Mouse (Mus musculus) liver, postnatal 0 days (tissue): Measurements from ENCODE around the gene Tnf. TPM values are rescaled to one million over a fixed set of nuclear protein-coding genes. Genes with fewer than 3 reads are reported as not detected.
A peak's percentile ranks its signal among the peaks of the same experiment; 100 is the strongest.
"Not testable (repeated sequence)": the region's sequence is repeated elsewhere in the genome, so short reads cannot be mapped to it uniquely, and the experiment has no call there.

ENCODE experiments used
- ATAC-seq: fragments of 200-750 bp; cut with Nextera tagmentation; 2 replicates; pipeline ENCODE4 v1.8.0; 2017; ENCODE audit warnings: mild to moderate bottlenecking, moderate library complexity
- DNase-seq: peaks from one replicate; pipeline ENCODE4 v3.0.0-alpha.2; 2016
- H3K27ac ChIP-seq: fragments of 300-500 bp; sonication (generic); 2 replicates; pipeline ENCODE4 v1.5.1; 2014; ENCODE audit warnings: antibody characterized with exemption, moderate library complexity, mild to moderate bottlenecking, low read depth
- H3K27me3 ChIP-seq: fragments of 300-500 bp; sonication (generic); 2 replicates; pipeline ENCODE4 v1.6.1; 2014; ENCODE audit warnings: low read length, control low read depth, mixed read lengths; ENCODE audit not compliant: insufficient read depth
- H3K36me3 ChIP-seq: fragments of 300-500 bp; sonication (generic); replicated peaks from 2 replicates; pipeline ENCODE4 v1.6.1; 2014; ENCODE audit warnings: mild to moderate bottlenecking, control low read depth, low read length, moderate library complexity, mixed read lengths; ENCODE audit not compliant: insufficient read depth
- H3K4me1 ChIP-seq: fragments of 300-500 bp; sonication (generic); 2 replicates; pipeline ENCODE4 v1.6.1; 2014; ENCODE audit warnings: antibody characterized with exemption, mild to moderate bottlenecking, control low read depth; ENCODE audit not compliant: insufficient read depth
- H3K4me2 ChIP-seq: fragments of 300-500 bp; sonication (generic); 2 replicates; pipeline ENCODE4 v1.6.1; 2014; ENCODE audit warnings: low read depth, mild to moderate bottlenecking, low read length, moderate library complexity, mixed read lengths
- H3K4me3 ChIP-seq: fragments of 300-500 bp; sonication (generic); 2 replicates; pipeline ENCODE4 v1.5.1; 2014; ENCODE audit warnings: low read depth, low read length
- H3K9ac ChIP-seq: fragments of 300-500 bp; sonication (generic); replicated peaks from 2 replicates; pipeline ENCODE4 v1.6.1; 2014; ENCODE audit warnings: mild to moderate bottlenecking, moderate library complexity
- H3K9me3 ChIP-seq: fragments of 300-500 bp; sonication (generic); 2 replicates; pipeline ENCODE4 v1.6.1; 2016; ENCODE audit warnings: mild to moderate bottlenecking, control low read depth, low read length, mixed read lengths
- CTCF ChIP-seq: sonication (generic); IDR thresholded peaks from 2 replicates; pipeline ENCODE4 v1.5.1; 2016; ENCODE audit warnings: antibody characterized with exemption, low read depth
- EP300 ChIP-seq: IDR thresholded peaks from 2 replicates; pipeline ENCODE4 v1.6.1; 2016; ENCODE audit warnings: antibody characterized with exemption, low read depth, mild to moderate bottlenecking
- WGBS: fragments of 180-500 bp; shearing (Covaris S2); extraction: QIAGEN DNeasy Blood & Tissue Kit; methylation state at CpG from one replicate; pipeline ENCODE4 v1.1.7; 2014; ENCODE audit not compliant: insufficient replicate concordance; 5-methylcytosine and 5-hydroxymethylcytosine counted together
- polyA plus RNA-seq: library from polyadenylated mRNA; unstranded; fragments of >200 nt; fragmentation: Nextera tagmentation; extraction: Ambion mirVana; gene quantifications from 2 replicates; pipeline ENCODE4 v1.2.1, GENCODE M21; 2015

Tnf gene
- polyA plus RNA-seq, 1 experiment from 2014 or later: 0.59 TPM

DNA sequence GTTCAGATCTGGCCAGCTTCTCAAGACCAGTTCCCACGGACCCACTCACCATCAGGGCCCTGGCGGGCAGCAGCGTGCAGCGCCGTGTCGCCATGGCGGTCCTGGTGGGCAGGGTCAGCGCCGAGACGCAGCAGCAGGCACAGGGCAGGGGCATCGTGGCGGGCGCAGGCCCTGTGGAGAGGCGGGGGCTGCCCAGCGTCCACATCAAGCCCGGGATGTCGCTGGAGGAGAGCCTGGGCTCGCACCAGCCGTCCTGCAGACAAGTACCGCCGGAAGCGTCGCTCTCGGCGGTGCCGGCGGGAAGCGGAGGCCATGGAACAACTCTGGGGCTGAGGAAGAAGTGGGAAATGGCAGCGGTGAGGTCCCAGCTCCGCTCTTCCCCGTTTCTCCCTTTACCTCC lies 33.1 kb upstream of the Tnf start:
- H3K27me3 ChIP-seq: no peaks in the 10 kb centered on the region
- peaks cover 32% of the 10 kb centered on the region for H3K4me1 ChIP-seq
- peak overlapping the region; percentile 87 for H3K9ac ChIP-seq
- H3K9me3 ChIP-seq: no peaks in the 10 kb centered on the region
- no peak for TF ChIP-seq EP300
- 0 out of 2 replicates have a peak, but pooled peaks have one; percentile 13 for TF ChIP-seq CTCF
- 8% methylated on average over 30 of the region's 31 CpGs for WGBS
- ATAC-seq: peak; percentile 2; the same call in 1 of the 2 replicates
- H3K36me3 ChIP-seq: peaks cover 11% of the 10 kb centered on the region
- peak overlapping the region; percentile 73 for H3K4me2 ChIP-seq
- H3K4me3 ChIP-seq: peak overlapping the region; percentile 74
- H3K27ac ChIP-seq: peak overlapping the region; percentile 91
- peak; percentile 66 for DNase-seq

DNA sequence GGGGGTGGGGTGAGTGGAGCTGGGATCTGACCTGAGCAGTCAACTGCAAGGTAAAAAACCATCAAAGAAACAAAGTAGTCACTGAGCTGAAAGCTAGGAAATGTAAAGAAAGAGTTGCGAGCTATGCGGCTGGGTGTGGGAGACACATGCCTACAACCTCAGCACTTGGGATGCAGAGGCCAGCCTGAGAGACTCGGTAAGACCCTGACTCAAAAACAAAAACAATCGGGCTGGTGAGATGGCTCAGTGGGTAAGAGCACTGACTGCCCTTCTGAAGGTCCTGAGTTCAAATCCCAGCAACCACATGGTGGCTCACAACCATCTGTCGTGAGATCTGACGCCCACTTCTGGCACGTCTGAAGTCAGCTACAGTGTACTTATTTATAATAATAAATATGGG lies 32.3 kb upstream of the Tnf start:
- H3K4me3 ChIP-seq: peak overlapping the region; percentile 74
- peaks cover 19% of the 10 kb centered on the region for H3K36me3 ChIP-seq
- peak overlapping the region; percentile 87; the same call in 1 of the 2 replicates for H3K9ac ChIP-seq
- not testable (repeated sequence) for DNase-seq, ATAC-seq, H3K9me3 ChIP-seq, H3K27me3 ChIP-seq
- H3K4me1 ChIP-seq: peaks cover 32% of the 10 kb centered on the region
- 67% methylated on average over 7 of the region's 7 CpGs for WGBS
- peak overlapping the region; percentile 73 for H3K4me2 ChIP-seq
- peak overlapping the region; percentile 91 for H3K27ac ChIP-seq

DNA sequence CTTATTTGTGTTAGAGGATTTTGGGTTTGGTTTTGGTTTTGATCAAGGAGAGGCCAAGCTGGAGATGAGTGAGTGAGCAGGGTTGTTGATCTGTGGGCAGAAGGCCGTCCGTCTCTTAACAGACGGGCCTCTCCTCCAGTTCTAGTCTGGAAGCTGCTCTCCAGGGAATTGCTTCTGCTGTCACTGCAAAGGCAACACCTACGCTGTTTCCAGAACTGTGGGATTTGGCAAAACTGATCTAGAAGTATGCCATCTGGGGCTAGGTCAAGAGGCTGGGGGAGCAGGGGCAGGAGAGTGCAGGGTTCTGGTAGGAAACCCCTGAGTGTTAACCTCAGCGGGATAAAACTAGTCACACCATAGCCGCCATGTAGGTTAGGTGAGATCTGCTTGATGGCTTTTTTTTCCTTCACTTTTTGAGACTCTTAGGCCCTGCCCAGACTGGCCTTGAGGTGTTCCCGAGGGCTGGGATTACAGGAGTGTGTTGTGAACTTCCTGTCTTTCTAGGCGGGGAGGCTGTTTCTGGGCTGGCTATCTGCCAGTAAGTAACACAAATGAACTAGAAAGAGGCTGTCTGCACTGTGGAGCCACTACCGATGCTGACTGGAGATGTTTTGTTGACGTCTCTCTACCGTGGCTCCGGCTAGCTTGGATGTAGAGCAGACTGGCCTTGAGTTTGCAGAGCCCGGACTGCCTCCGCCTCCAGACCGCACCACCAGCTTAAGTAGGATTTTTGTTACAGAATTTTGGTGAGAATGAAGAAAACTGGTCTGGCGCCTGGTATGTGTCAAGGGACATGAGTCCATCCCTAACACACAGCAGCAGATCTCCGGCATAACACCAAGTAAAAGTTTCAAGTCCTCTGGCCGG lies 31.5 kb upstream of the Tnf start, which contains the start of gene Atp6v1g2:
Gene Atp6v1g2 (plus strand): TSS at position 547 of the 867 bp plus-strand sequence.
- Histone ChIP-seq H3K9me3 (no peaks in the 10 kb centered on the region), H3K4me2 (peak within 1 kb of the TSS; percentile 73), H3K9ac (peak within 1 kb of the TSS; percentile 87), H3K4me3 (peak within 1 kb of the TSS; percentile 74), H3K27ac (peak within 1 kb of the TSS; percentile 91), H3K36me3 (peaks cover 26% of the 10 kb centered on the region), H3K27me3 (no peaks in the 10 kb centered on the region), H3K4me1 (peaks cover 32% of the 10 kb centered on the region)
- DNase-seq: no peak
- WGBS: 60% methylated on average over 18 of the region's 18 CpGs
- ATAC-seq: no peak
- no peak for TF ChIP-seq EP300
- TF ChIP-seq CTCF: no peak

DNA sequence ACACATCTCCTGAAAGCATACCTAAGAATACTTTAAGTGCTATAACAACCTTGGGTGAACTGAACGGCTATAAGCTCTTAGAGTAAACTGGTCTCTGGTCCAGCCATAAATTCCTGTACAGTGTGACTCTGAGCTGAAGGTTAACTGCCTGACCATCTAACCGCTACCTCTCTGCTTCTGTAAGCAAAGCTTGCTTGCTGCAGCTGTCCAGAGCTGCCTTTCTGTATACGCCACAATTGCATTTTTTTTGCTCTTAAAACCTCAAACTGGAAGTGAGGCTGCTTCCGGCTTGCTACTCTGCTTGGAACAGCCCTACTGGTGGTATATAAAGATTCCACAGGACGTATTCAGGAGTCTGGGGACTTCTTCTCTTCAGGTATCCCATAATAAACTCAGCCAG lies 30.9 kb upstream of the Tnf start:
- peaks cover 32% of the 10 kb centered on the region for H3K36me3 ChIP-seq
- H3K9me3 ChIP-seq: no peaks in the 10 kb centered on the region
- 0 out of 2 replicates have a peak overlapping the region, but pooled peaks have one; percentile 6 for H3K9ac ChIP-seq
- 60% methylated on average over 5 of the region's 5 CpGs for WGBS
- no peaks in the 10 kb centered on the region for H3K27me3 ChIP-seq
- H3K27ac ChIP-seq: peak overlapping the region; percentile 91
- peak overlapping the region; percentile 73 for H3K4me2 ChIP-seq
- peaks cover 32% of the 10 kb centered on the region for H3K4me1 ChIP-seq
- no peak for DNase-seq
- ATAC-seq: no peak
- peak overlapping the region; percentile 31; the same call in 1 of the 2 replicates for H3K4me3 ChIP-seq
- no peak for TF ChIP-seq CTCF
- TF ChIP-seq EP300: no peak

DNA sequence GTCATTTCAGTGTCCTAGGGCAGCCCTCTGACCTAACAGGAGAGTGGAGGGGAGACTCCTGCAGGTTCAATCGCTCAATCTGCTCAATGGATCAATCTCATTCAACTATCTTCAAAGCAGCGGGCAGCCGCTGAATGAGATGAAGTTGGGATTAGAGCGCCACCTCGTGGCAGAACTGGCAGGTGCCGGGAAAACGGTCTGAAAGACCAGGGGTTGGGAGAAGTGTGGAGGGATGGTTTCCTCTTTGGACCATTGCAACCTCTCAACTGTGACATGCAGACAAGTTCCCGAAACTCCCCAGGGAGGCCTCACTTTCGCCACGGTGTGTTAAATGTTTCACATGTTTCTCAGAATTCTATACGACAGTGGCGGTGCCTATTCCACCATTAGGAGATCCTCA lies 30.2 kb upstream of the Tnf start:
- H3K27ac ChIP-seq: peak overlapping the region; percentile 91
- 4% methylated on average over 12 of the region's 12 CpGs for WGBS
- H3K4me3 ChIP-seq: peak overlapping the region; percentile 31; the same call in 1 of the 2 replicates
- no peak for TF ChIP-seq EP300
- peak; percentile 97 for TF ChIP-seq CTCF
- peaks cover 38% of the 10 kb centered on the region for H3K36me3 ChIP-seq
- 0 out of 2 replicates have a peak overlapping the region, but pooled peaks have one; percentile 6 for H3K9ac ChIP-seq
- H3K27me3 ChIP-seq: no peaks in the 10 kb centered on the region
- H3K4me2 ChIP-seq: peak overlapping the region; percentile 73
- H3K4me1 ChIP-seq: peaks cover 32% of the 10 kb centered on the region
- peak; percentile 88 for DNase-seq
- H3K9me3 ChIP-seq: no peaks in the 10 kb centered on the region
- ATAC-seq: no peak

DNA sequence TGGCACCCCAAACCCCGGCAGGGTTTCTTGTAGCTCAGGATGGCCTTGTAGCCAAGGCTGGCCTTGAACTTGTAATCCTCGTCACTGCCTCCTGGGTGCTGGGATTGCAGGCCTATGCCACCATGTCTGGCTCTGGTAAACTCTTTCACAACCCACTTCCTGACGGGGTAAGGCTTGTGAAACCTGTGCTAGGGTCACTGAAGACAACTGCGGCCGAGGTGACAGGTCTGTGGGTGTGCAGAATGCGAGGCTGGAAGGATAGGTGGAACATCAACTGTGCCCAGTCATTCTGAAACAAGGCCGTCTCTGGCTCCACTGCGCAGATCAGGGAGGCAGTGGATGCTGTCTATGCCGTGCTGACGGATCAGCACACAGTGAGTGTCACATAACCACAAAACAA lies 29.2 kb upstream of the Tnf start:
- no peak overlapping the region for H3K4me3 ChIP-seq
- H3K27me3 ChIP-seq: no peaks in the 10 kb centered on the region
- no peaks in the 10 kb centered on the region for H3K9me3 ChIP-seq
- no peak overlapping the region; the same call in 1 of the 2 replicates for H3K9ac ChIP-seq
- H3K36me3 ChIP-seq: peaks cover 40% of the 10 kb centered on the region
- ATAC-seq (no peak), DNase-seq (no peak)
- H3K4me2 ChIP-seq: peak overlapping the region; percentile 19; the same call in 1 of the 2 replicates
- peak overlapping the region; percentile 29; the same call in 1 of the 2 replicates for H3K27ac ChIP-seq
- WGBS: 66% methylated on average over 10 of the region's 10 CpGs
- H3K4me1 ChIP-seq: peaks cover 29% of the 10 kb centered on the region
- 0 out of 2 replicates have a peak, but pooled peaks have one; percentile 0 for TF ChIP-seq CTCF
- no peak for TF ChIP-seq EP300
